Mouse (Mus musculus): ENCODE measurements around the gene Blvra.
"Not testable (repeated sequence)": the region's sequence is repeated elsewhere in the genome, so short reads cannot be mapped to it uniquely, and the experiment has no call there.

The Blvra gene

DNA sequence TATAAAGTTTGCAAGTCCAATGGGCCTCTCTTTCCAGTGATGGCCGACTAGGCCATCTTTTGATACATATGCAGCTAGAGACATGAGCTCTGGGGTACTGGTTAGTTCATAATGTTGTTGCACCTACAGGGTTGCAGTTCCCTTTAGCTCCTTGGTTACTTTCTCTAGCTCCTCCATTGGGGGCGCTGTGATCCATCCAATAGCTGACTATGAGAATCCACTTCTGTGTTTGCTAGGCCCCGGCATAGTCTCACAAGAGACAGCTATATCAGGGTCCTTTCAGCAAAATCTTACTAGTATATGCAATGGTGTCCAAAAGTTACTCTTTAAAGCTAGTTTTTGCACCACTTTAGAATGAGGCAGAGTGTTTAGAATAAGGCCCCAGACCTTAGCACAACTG lies 64.8 kb downstream of the Blvra start:
- DNase-seq (ENCODE audit: extremely low spot score, low read depth, low spot score) = not testable (repeated sequence)

DNA sequence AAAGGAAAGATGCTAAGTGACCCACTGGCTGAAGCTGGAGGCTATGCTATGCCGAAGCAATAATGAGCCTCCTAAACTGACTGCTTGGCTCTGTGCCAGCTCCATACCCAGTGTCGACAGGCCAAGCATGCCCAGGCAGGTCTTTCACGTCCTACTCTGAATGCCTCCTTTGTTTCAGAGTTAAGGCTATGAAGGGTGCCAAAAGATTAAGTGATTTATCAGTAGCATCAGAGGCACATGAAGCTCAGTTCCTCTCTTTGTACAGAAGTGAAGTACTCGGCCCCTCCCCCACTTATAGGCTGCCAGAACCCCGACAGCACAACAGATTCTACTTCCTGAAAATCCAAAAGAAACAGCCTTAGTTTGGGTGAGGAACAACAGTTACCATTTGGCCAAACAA lies 66.5 kb downstream of the Blvra start:
- DNase-seq (ENCODE audit: extremely low spot score, low read depth, low spot score) = no peak

DNA sequence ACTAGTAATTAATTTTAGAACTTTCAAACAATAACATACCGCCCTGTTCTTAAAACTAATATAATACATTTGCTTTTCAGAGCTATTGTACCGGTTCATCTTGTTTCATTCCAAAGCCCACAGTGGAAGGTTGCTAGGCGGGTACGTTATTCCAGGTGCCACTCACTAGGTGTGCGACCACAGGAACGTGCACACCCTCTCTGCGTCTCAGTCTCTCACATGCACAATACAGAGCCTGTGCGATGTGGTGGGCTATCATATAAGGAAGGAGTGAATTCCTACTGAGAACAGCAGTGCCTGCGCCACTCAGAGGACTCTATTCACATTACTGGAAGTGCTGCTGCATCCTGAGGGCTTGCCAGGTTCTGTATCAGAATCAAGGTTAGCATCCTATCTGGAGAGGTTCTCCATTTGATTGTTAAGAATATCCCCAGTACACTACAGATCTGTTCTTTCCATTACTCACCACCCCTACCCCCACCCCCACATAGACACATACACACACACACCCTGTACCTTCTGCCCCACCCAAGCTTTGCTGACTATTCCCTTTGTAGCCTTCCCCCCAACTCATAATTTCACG lies 67.5 kb downstream of the Blvra start:
- no peak for DNase-seq (ENCODE audit: extremely low spot score, low read depth, low spot score)

DNA sequence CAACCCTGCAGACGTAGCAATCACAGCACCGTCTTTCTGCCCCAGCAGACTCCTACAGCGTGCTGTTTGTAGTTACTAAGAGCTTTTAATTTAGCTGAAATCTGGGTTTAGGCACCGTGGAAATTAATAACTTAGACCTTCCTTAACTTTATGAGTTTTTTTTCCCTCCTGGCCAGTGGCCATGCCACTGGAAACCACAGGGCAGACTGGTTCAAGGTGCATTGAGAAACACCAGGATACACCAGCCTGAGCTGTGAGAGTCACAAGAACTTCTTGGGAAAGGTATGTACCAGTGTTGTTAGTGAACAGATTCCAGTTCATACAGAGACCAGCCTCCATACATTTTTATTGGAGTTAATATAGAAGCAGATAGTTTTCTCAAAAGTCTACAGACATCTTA lies 68.0 kb downstream of the Blvra start:
- DNase-seq (ENCODE audit: extremely low spot score, low read depth, low spot score) = no peak

DNA sequence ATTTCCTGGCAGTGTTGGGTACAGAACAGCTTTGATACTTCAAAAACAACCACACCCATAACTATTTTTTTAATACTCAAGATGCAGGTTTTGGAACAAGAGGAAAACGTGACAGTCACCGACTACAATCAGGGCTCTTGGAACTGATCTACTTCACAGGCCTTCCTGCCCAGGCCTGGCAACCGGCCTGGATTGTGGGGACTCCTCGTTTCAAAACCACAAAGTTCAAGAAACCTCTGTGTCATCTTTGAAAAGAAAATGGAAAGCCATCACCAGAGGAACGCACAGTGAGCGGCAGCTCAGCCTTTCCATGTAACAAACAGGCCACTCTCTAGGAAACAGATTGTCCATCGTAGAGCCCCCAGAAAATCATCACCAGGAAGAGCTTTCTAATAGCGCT lies 68.6 kb downstream of the Blvra start:
- no peak for DNase-seq (ENCODE audit: extremely low spot score, low read depth, low spot score)

DNA sequence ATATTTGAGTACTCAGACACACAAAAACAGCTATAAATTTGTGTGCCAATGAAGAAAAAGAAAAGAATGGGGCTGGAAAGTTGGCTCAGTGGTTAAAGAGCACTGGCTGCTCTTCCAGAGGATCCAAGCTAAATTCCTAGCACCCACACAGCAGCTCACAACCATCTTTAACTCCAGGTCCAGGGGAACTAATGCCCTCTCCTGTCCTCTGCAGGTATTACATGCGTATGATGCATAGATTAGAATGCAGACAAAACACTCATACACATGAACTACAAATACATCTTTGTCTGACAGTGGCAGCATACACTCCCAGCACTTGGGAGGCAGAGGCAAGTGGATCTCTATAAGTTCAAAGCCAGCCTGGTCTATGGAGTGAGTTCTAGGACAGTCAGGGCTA lies 69.1 kb downstream of the Blvra start:
- DNase-seq (ENCODE audit: extremely low spot score, low read depth, low spot score) = no peak

DNA sequence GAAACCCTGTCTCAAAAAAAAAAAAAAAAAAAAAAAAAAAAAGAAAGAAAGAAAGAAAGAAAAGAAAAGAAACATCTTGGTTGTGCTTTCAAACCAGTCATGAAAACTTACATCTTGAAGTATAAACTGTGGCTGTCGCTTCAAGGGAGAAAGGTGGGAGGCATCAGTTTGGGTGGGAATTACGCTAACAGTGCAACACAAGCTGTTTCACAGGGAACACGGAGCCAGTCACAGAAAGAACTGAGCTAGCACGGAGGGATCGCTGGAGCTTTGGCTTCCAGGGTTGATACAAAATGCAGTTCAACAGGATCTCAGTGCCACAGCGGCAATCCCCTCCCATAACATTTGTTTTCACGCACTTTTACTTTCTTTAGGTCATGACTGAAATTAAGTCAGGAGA lies 69.5 kb downstream of the Blvra start:
- no peak for DNase-seq (ENCODE audit: extremely low spot score, low read depth, low spot score)

DNA sequence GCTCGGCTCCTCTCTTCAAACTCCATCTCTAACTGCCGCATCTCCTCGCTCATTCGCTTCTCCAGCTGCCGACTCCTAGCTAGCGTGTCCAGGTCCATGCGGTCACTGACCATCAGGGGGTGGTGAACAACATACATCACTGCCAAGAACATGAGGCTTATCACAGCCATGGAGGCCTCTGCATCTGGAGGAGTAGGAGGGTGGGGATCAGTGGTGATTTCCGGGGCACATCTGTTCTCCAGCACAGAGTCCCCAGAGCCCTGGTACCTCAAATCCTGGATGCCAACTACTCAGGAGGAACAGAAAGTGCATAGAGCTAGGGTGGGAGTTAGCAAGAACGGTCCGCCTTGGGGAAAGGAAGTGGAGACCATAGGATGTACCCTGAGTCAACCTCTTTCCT lies 71.6 kb downstream of the Blvra start:
- no peak for DNase-seq (ENCODE audit: extremely low spot score, low read depth, low spot score)

DNA sequence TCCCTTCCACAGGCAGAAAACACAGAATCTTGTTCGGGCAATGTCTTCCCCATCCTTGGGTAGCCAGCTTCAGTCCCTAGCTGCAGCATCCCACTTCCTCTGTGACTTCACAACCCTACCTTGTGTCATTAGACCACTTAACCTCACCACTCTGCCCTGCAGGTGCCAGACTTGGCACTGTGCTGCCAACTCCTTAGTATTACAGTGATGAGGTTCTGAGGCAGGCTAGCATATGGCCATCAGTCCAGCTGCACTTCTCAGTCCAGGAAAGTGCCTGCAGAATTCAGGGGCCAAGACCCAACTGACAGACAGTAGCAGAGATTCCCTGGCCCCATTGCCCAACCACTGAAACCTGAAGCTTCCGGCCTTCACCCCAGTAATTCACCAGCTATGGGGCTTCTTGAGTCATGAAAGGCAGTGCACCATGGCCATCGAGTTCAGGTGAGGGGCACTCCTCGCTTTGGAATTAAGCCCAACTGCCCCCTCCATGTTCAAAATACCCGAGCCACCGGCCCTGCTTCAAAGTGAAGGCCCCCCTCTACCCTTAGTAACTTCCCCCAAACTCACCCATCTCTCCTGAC lies 72.2 kb downstream of the Blvra start:
- DNase-seq (ENCODE audit: extremely low spot score, low read depth, low spot score) = no peak

DNA sequence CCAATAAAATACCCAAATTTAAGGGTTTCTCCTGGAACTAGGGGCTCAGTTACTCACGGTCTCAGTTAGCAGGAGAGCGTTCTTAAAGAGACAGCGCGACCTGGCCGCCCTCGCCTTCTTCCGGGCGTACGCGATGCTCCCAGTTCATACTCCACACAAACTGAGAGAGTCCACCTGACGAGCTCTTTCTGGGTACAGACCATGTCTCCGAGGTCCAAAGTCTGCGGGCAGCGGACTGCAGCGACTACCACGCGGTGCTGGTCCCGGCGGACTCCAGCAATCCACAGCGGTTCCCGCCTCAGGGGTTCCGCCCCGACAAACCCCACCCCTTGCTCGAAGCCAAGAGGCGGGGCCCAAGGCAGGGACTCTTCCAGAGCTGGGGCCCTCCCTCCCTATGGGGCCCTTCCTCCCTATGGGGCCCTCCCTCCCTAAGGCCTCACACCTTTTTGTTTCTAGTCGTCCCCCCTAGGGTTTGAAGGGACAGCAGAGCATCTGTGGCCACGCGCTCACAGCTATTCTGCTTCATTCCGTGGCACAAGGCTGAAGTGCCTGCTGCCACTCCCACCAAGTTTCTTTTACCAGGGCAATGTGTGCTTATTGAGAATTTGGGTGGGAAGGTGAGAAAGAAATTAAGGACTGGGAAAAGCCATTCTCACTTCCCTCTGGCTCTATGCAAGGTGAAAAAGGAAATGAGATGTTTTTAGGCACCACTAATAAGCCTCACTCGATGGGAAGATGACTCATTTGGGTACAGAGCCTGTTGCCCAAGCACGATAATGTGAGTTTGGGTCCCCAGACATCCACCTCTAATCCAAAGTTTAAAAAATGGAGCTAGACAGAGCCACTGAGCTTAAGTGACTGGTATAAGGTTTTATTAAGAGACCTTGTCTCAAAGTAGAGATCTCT lies 72.9 kb downstream of the Blvra start, which contains the start of gene Itpripl1:
Gene Itpripl1, minus strand, starts transcription at position 285 of the 906 bp plus-strand sequence.
- DNase-seq (ENCODE audit: extremely low spot score, low read depth, low spot score) = no peak

DNA sequence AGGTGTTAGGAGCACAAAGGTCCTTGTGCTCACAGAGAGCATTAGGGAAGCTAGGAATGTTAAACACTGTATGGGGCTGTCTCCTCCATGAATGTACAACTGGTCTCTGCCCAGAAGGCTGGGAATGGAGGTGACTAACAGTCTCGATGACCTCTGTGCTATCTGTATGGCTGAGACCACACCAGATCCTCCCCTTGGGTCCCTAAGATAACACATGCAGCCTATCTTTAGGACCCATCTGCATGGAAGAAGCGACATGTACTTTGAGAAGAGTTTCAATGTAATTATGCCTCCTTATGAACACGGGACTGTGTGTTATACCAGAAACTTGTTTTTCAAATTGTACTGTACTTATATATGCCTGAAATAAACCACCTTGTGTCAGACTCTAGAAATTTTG lies 75.2 kb downstream of the Blvra start:
- DNase-seq (ENCODE audit: extremely low spot score, low read depth, low spot score) = no peak
